Mouse (Mus musculus) CH12.LX (cell line): ENCODE data around the gene Mapk9. TPM values are rescaled to one million over a fixed set of nuclear protein-coding genes. Genes with fewer than 3 reads are reported as not detected.

ENCODE experiments used
- DNase-seq: peaks from one replicate; pipeline ENCODE4 v3.0.0-alpha.2; 2013; ENCODE audit errors: extremely low read depth
- H3K27ac ChIP-seq: 2 replicates; pipeline ENCODE4 v1.5.1; 2012; ENCODE audit warnings: low read depth, mild to moderate bottlenecking, control low read depth, moderate library complexity; ENCODE audit not compliant: insufficient read depth
- H3K27me3 ChIP-seq: replicated peaks from 2 replicates; pipeline ENCODE3; 2012; ENCODE audit warnings: inconsistent platforms
- H3K36me3 ChIP-seq, 2 experiments: replicated peaks in 1 of 2; 2 replicates each; pipeline versions ENCODE3 to v1.6.1; 2012; ENCODE audit warnings: inconsistent platforms in 1 of 2, low read length in 1 of 2, mild to moderate bottlenecking in 1 of 2, mixed read lengths in 1 of 2, moderate library complexity in 1 of 2; ENCODE audit not compliant: control insufficient read depth in 1 of 2, insufficient read depth in 1 of 2
- H3K4me1 ChIP-seq, 2 experiments: 2 replicates each; pipeline ENCODE4 v1.6.1; 2012; ENCODE audit warnings: inconsistent platforms in 1 of 2, moderate library complexity in 1 of 2; ENCODE audit not compliant: insufficient read depth in 2 of 2, control insufficient read depth in 1 of 2
- H3K4me2 ChIP-seq: 2 replicates; pipeline ENCODE4 v1.6.1; 2012; ENCODE audit warnings: low read depth, mild to moderate bottlenecking, control low read depth; ENCODE audit not compliant: poor library complexity, insufficient read depth, severe bottlenecking
- H3K4me3 ChIP-seq, 3 experiments: fragments of 150-350 bp in 1 of 3; sonication (generic) in 1 of 3; replicated peaks in 1 of 3; 2 replicates each; pipeline versions ENCODE3 to v1.5.1; 2011 to 2012; ENCODE audit warnings: low read depth in 2 of 3, low read length in 2 of 3, mild to moderate bottlenecking in 2 of 3, moderate library complexity in 2 of 3, control low read depth in 1 of 3, improper control_type of control experiment in 1 of 3, inconsistent platforms in 1 of 3, mixed read lengths in 1 of 3; ENCODE audit not compliant: poor library complexity in 1 of 3
- H3K79me2 ChIP-seq: replicated peaks from 2 replicates; pipeline ENCODE4 v1.6.1; 2012; ENCODE audit warnings: mild to moderate bottlenecking, moderate library complexity; ENCODE audit not compliant: control insufficient read depth, poor library complexity, insufficient read depth, severe bottlenecking; ENCODE audit errors: extremely low read depth
- H3K9ac ChIP-seq: 2 replicates; pipeline ENCODE4 v1.6.1; 2012; ENCODE audit warnings: low read depth, mild to moderate bottlenecking, control low read depth, moderate library complexity; ENCODE audit not compliant: insufficient read depth
- H3K9me3 ChIP-seq: replicated peaks from 2 replicates; pipeline ENCODE3; 2012; ENCODE audit warnings: low read length, inconsistent platforms, mixed read lengths
- CTCF ChIP-seq, 2 experiments: IDR thresholded peaks in 1 of 2; conservative IDR thresholded peaks in 1 of 2; 2 replicates each; pipeline ENCODE4 v1.5.1; 2011 to 2012; ENCODE audit warnings: low read depth in 2 of 2, low read length in 2 of 2, improper control_type of control experiment in 1 of 2, inconsistent platforms in 1 of 2, mild to moderate bottlenecking in 1 of 2, moderate library complexity in 1 of 2
- ELF1 ChIP-seq: IDR thresholded peaks from 2 replicates; pipeline ENCODE4 v1.6.1; 2014; ENCODE audit warnings: low read depth, mild to moderate bottlenecking, inconsistent platforms, low read length, improper control_type of control experiment
- GABPA ChIP-seq: IDR thresholded peaks from 2 replicates; pipeline ENCODE4 v1.6.1; 2012; ENCODE audit warnings: low read depth, low read length, improper control_type of control experiment, inconsistent platforms; ENCODE audit not compliant: insufficient replicate concordance
- JUND ChIP-seq: conservative IDR thresholded peaks from 2 replicates; pipeline ENCODE4 v1.6.1; 2011; ENCODE audit warnings: low read depth, low read length, improper control_type of control experiment
- MAX ChIP-seq: IDR thresholded peaks from 2 replicates; pipeline ENCODE4 v1.6.1; 2011; ENCODE audit warnings: low read length, improper control_type of control experiment
- MAZ ChIP-seq: IDR thresholded peaks from 2 replicates; pipeline ENCODE4 v1.6.1; 2012; ENCODE audit warnings: low read depth, mild to moderate bottlenecking, inconsistent platforms, low read length, improper control_type of control experiment, moderate library complexity
- MEF2A ChIP-seq: IDR thresholded peaks from 2 replicates; pipeline ENCODE4 v1.6.1; 2014; ENCODE audit warnings: low read depth, mild to moderate bottlenecking, inconsistent platforms, low read length, improper control_type of control experiment, borderline replicate concordance
- RAD21 ChIP-seq: IDR thresholded peaks from 2 replicates; pipeline ENCODE4 v1.6.1; 2011; ENCODE audit warnings: low read depth, mild to moderate bottlenecking, low read length, improper control_type of control experiment, moderate library complexity
- RCOR1 ChIP-seq: conservative IDR thresholded peaks from 2 replicates; pipeline ENCODE4 v1.6.1; 2012; ENCODE audit warnings: low read depth, mild to moderate bottlenecking, inconsistent platforms, low read length, improper control_type of control experiment
- SIN3A ChIP-seq: IDR thresholded peaks from 2 replicates; pipeline ENCODE4 v1.6.1; 2012; ENCODE audit warnings: low read length, improper control_type of control experiment, inconsistent platforms
- UBTF ChIP-seq: IDR thresholded peaks from 2 replicates; pipeline ENCODE4 v1.6.1; 2012; ENCODE audit warnings: low read depth, mild to moderate bottlenecking, inconsistent platforms, low read length, improper control_type of control experiment, moderate library complexity
- USF1 ChIP-seq: IDR thresholded peaks from 2 replicates; pipeline ENCODE4 v1.6.1; 2014; ENCODE audit warnings: low read depth, mild to moderate bottlenecking, inconsistent platforms, low read length, improper control_type of control experiment
- USF2 ChIP-seq: conservative IDR thresholded peaks from 2 replicates; pipeline ENCODE4 v1.6.1; 2011; ENCODE audit warnings: low read depth, low read length, improper control_type of control experiment
- ZC3H11A ChIP-seq: IDR thresholded peaks from 2 replicates; pipeline ENCODE4 v1.6.1; 2012; ENCODE audit warnings: low read depth, mild to moderate bottlenecking, inconsistent platforms, low read length, improper control_type of control experiment
- ZKSCAN1 ChIP-seq: IDR thresholded peaks from 2 replicates; pipeline ENCODE4 v1.6.1; 2012; ENCODE audit warnings: low read depth, inconsistent platforms, low read length, improper control_type of control experiment, borderline replicate concordance
- ZMIZ1 ChIP-seq: IDR thresholded peaks from 2 replicates; pipeline ENCODE4 v1.6.1; 2012; ENCODE audit warnings: low read depth, mild to moderate bottlenecking, inconsistent platforms, low read length, improper control_type of control experiment
- dilution Hi-C: fragments of 300-500 bp; cut with MboI; formaldehyde crosslinking; loops from 2 replicates; pipeline ENCODE4 v1.14.3; 2020; ENCODE audit warnings: low sequenced_read_pairs; ENCODE audit not compliant: extremely low pct_unique_long_range_greater_than_20kb, extremely low pct_ligation_motif_present
- in situ Hi-C: fragments of 300-500 bp; cut with MboI; formaldehyde crosslinking; loops from 3 replicates; pipeline ENCODE4 v1.14.3; 2019; ENCODE audit warnings: low sequenced_read_pairs, low pct_ligation_motif_present, low pct_unique_long_range_greater_than_20kb, mixed read lengths
- polyA plus RNA-seq: library from polyadenylated mRNA; unstranded; fragments of >175 nt; gene quantifications from 2 replicates; pipeline ENCODE4 v1.2.1, GENCODE M21; 2012; ENCODE audit warnings: low read depth; ENCODE audit not compliant: insufficient read length
- total RNA-seq, 2 experiments: library from RNA; depleted of rRNA; stranded (reverse); fragments of 300-350 nt in 1 of 2; fragments of >200 nt in 1 of 2; gene quantifications; 2 replicates each; pipeline ENCODE4 v1.2.3; 2012 to 2014

The Mapk9 gene
- total and polyA plus RNA-seq, 3 experiments: 22.0 to 36.8 (median 29.3) TPM

DNA sequence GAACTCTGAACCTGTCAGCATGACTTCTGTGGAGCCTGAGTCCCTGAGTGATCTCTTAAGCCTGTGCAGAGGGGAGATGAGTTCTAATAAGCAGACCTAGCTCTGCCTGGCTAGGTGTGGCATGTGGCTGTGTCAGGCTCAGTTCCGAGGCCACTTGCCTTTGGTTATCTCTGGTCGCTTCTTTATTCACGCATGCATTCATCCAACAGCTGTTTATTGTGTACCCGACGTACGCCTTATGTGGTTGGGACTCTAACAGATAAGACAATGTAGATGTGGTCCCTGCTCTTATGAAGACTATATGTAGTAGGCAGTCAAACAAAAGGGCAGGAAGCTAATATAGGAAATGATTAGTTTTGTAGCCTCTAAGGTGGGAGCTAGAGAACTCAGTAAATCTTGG is 47.6 kb upstream of the Mapk9 start:
- TF ChIP-seq MAX: no peak
- no peak for TF ChIP-seq UBTF
- TF ChIP-seq GABPA: no peak
- no peak for TF ChIP-seq RCOR1
- no peak for TF ChIP-seq USF1
- TF ChIP-seq CTCF (conservative IDR thresholded peaks at IDR 0.05 in 1 of 2, IDR thresholded peaks at IDR 0.05 in 1 of 2; ENCODE audit: low read depth in 2 of 2, low read length in 2 of 2): no peak
- no peak for TF ChIP-seq SIN3A
- TF ChIP-seq USF2: no peak
- TF ChIP-seq MAZ: no peak
- TF ChIP-seq, all 38 proteins: peak for 0
- Histone ChIP-seq H3K9me3 (no peaks in the 10 kb centered on the region), H3K4me1 (peaks cover 0 to 6% of the 10 kb centered on the region in 2 experiments; a peak in 2 of 4 replicates), H3K4me3 (no peak overlapping the region), H3K79me2 (no peaks in the 10 kb centered on the region), H3K9ac (no peak overlapping the region), H3K4me2 (no peak overlapping the region), H3K27ac (no peak overlapping the region), H3K36me3 (no peaks in the 10 kb centered on the region), H3K27me3 (no peaks in the 10 kb centered on the region)
- DNase-seq: no peak
- in situ Hi-C loops (no loop called here), dilution Hi-C loops (no loop called here)

DNA sequence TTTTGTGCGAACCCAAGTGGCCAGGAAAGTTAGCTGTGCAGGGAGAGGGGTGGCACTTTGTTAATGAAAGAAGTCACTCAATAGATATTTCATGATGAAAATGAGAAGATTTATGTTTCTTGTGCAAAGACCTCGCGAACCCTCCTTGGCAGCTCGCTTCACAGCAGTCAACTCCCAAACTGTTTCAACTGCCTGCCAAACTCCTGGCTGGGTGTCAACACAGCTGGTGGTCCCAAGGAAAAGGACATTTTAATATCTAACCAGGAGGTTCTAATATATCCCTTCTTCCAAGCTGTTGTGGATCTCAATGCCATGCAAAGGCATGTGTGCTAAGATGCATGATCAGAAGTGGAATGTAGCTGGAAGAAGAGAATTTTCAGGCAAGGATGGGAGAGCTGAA is 45.0 kb upstream of the Mapk9 start:
- H3K9me3 ChIP-seq: no peaks in the 10 kb centered on the region
- H3K27me3 ChIP-seq: no peaks in the 10 kb centered on the region
- in situ Hi-C loops (loop anchor here (5.0 kb wide), 1 partner anchor 36 kb away; no protein-coding TSS in a partner anchor), dilution Hi-C loops (no loop called here)
- no peak for TF ChIP-seq RCOR1
- TF ChIP-seq CTCF (conservative IDR thresholded peaks at IDR 0.05 in 1 of 2, IDR thresholded peaks at IDR 0.05 in 1 of 2; ENCODE audit: low read depth in 2 of 2, low read length in 2 of 2): no peak
- TF ChIP-seq MEF2A: no peak
- no peak for TF ChIP-seq GABPA
- TF ChIP-seq ZKSCAN1: no peak
- no peak for TF ChIP-seq JUND
- no peak for TF ChIP-seq RAD21
- TF ChIP-seq MAX: no peak
- no peak for TF ChIP-seq ZMIZ1
- TF ChIP-seq ZC3H11A: no peak
- no peak for TF ChIP-seq ELF1
- TF ChIP-seq SIN3A: no peak
- no peak overlapping the region for H3K4me2 ChIP-seq
- peaks cover 0 to 6% of the 10 kb centered on the region in 2 experiments; a peak in 2 of 4 replicates for H3K4me1 ChIP-seq
- H3K9ac ChIP-seq: no peak overlapping the region
- no peak for DNase-seq
- H3K36me3 ChIP-seq: no peaks in the 10 kb centered on the region
- H3K79me2 ChIP-seq: no peaks in the 10 kb centered on the region
- no peak overlapping the region for H3K27ac ChIP-seq
- H3K4me3 ChIP-seq: no peak overlapping the region
